Mouse (Mus musculus) lung, embryonic 15.5 days (tissue): Measurements from ENCODE around the gene Stab2. TPM values are rescaled to one million over a fixed set of nuclear protein-coding genes. Genes with fewer than 3 reads are reported as not detected.
A peak's percentile ranks its signal among the peaks of the same experiment; 100 is the strongest.

Experiments used
- ATAC-seq: fragments of 200-750 bp; cut with Nextera tagmentation; 2 replicates; pipeline ENCODE4 v1.8.0; 2017; ENCODE audit warnings: moderate number of reproducible peaks, borderline replicate concordance; ENCODE audit not compliant: low FRiP score, low TSS enrichment; ENCODE audit errors: extremely low read depth
- H3K27ac ChIP-seq: fragments of 300-500 bp; sonication (generic); 2 replicates; pipeline ENCODE4 v1.5.1; 2015; ENCODE audit warnings: moderate library complexity, mild to moderate bottlenecking, inconsistent platforms
- H3K27me3 ChIP-seq: fragments of 300-500 bp; sonication (generic); 2 replicates; pipeline ENCODE4 v1.6.1; 2015; ENCODE audit warnings: inconsistent platforms
- H3K36me3 ChIP-seq: fragments of 300-500 bp; sonication (generic); 2 replicates; pipeline ENCODE4 v1.6.1; 2015; ENCODE audit warnings: inconsistent platforms
- H3K4me1 ChIP-seq: fragments of 300-500 bp; sonication (generic); 2 replicates; pipeline ENCODE4 v1.6.1; 2015; ENCODE audit warnings: inconsistent platforms
- H3K4me2 ChIP-seq: fragments of 300-500 bp; sonication (generic); 2 replicates; pipeline ENCODE4 v1.6.1; 2015; ENCODE audit warnings: inconsistent platforms, mild to moderate bottlenecking, moderate library complexity
- H3K4me3 ChIP-seq: fragments of 300-500 bp; sonication (generic); 2 replicates; pipeline ENCODE4 v1.5.1; 2015; ENCODE audit warnings: mild to moderate bottlenecking, inconsistent platforms
- H3K9ac ChIP-seq: fragments of 300-500 bp; sonication (generic); 2 replicates; pipeline ENCODE4 v1.6.1; 2015; ENCODE audit warnings: inconsistent platforms
- H3K9me3 ChIP-seq: fragments of 300-500 bp; sonication (generic); 2 replicates; pipeline ENCODE4 v1.6.1; 2016; ENCODE audit warnings: inconsistent platforms
- WGBS: fragments of 180-500 bp; shearing (Covaris S2); methylation state at CpG from one replicate; pipeline ENCODE4 v1.1.7; 2015; 5-methylcytosine and 5-hydroxymethylcytosine counted together
- polyA plus RNA-seq: library from polyadenylated mRNA; unstranded; fragments of >200 nt; fragmentation: Nextera tagmentation; extraction: Ambion mirVana; gene quantifications from 2 replicates; pipeline ENCODE4 v1.2.1, GENCODE M21; 2015

Stab2 gene
- polyA plus RNA-seq = 5.0 and 6.2 TPM in 2 replicates

DNA sequence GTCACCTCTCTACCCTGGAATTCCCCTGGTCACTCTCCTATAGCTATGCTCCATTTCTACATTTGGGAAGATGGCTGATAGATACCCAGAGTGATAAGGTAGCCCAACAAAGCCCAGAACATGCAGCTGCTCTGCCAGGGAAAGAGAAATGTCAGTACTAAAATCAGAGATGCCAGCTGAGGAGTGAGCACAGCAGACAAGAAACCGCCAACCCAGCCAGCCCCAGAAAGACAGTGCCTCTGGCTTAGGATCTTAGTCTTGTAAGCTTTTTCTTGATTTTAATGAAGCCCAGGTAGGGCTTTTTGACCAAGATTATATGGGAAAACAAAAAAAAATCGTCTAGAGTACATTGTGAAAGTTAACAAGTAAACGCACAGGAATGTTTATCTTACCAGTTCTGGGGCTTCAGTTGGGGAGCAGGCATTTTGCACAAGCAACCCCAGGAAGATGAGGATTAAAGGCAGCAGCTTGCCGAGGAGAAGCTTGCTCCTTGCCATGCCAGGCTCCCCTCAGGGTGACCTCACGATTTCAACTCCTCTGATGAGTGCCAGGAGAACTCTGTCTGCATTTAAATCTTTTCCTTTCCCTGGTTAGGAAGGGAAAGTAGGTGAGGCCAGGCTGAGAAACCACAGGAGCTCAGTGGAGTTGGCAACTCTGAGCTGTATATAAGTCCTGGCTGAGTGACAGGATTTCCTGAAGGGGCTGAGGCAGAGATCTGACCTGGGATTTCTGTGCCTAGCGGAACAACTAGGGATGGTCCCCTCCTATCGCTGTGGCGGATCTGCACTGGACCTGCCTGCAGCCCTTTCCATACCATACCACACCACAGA is at the start of gene Stab2:
Gene Stab2 (minus strand): TSS at position 641 of the 830 bp plus-strand sequence.
- no peaks in the 10 kb centered on the region for H3K4me1 ChIP-seq
- ATAC-seq = no peak
- no peak within 1 kb of the TSS for H3K9ac ChIP-seq
- no peaks in the 10 kb centered on the region for H3K27me3 ChIP-seq
- 53% methylated on average over 8 of the region's 8 CpGs for WGBS
- no peak within 1 kb of the TSS for H3K27ac ChIP-seq
- 0 out of 2 replicates have a peak within 1 kb of the TSS, but pooled peaks have one; percentile 20 for H3K4me2 ChIP-seq
- H3K9me3 ChIP-seq = no peaks in the 10 kb centered on the region
- H3K36me3 ChIP-seq = no peaks in the 10 kb centered on the region
- H3K4me3 ChIP-seq = no peak within 1 kb of the TSS

DNA sequence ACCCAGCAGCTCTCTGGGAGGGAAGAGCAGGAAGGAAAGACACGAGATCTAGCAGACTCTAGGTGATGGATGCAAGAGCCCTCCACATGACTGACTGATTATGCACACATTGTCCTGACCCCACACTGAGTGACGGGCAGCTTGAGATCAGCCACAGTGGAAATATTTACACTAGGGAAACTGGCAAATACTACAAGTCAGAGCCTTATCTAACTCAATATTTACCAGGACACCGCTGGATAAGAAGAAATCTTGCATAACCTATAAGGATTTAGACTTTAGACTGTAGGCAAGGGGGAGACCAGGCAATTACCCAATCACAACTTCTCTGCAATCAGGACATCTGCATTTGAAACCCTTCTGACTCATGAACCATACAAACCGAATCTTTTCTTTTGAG is 43.9 kb upstream of the Stab2 start:
- no peaks in the 10 kb centered on the region for H3K9me3 ChIP-seq
- 17% methylated on average over 4 of the region's 4 CpGs for WGBS
- H3K4me1 ChIP-seq = no peaks in the 10 kb centered on the region
- H3K36me3 ChIP-seq = no peaks in the 10 kb centered on the region
- H3K9ac ChIP-seq = no peak overlapping the region
- H3K4me2 ChIP-seq = no peak overlapping the region
- H3K27ac ChIP-seq = no peak overlapping the region
- H3K4me3 ChIP-seq = no peak overlapping the region
- no peak for ATAC-seq
- no peaks in the 10 kb centered on the region for H3K27me3 ChIP-seq

DNA sequence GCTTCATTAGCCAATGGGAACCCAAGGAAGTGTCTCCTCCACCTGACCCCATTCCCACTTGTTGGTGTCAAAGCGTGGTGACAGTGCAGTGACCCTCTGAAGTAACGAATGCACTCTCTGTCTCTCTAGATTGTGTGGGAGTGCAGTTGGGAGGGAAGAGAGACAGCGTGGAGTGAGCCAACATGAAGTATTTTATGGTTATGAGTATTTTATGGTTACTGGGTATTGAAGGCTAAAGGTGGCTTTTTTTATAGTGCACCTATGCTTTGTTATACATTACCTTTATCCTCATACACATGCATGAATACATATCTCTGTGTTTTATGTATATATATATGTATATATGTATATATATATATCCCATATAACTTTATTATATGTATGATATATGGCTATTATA is 41.4 kb upstream of the Stab2 start:
- H3K4me2 ChIP-seq = no peak overlapping the region
- no peak overlapping the region for H3K9ac ChIP-seq
- H3K27ac ChIP-seq = no peak overlapping the region
- no peaks in the 10 kb centered on the region for H3K27me3 ChIP-seq
- H3K4me1 ChIP-seq = no peaks in the 10 kb centered on the region
- H3K4me3 ChIP-seq = no peak overlapping the region
- H3K36me3 ChIP-seq = no peaks in the 10 kb centered on the region
- ATAC-seq = no peak
- WGBS = 74% methylated on average over 3 of the region's 3 CpGs
- no peaks in the 10 kb centered on the region for H3K9me3 ChIP-seq

GRCm38 (mm10) chr10:87046931-87047468 is 39.2 kb upstream of the Stab2 start:
- H3K27me3 ChIP-seq = no peaks in the 10 kb centered on the region
- no peak overlapping the region for H3K27ac ChIP-seq
- 83% methylated on average over 10 of the region's 10 CpGs for WGBS
- H3K36me3 ChIP-seq = no peaks in the 10 kb centered on the region
- H3K9ac ChIP-seq = no peak overlapping the region
- H3K4me2 ChIP-seq = no peak overlapping the region
- H3K9me3 ChIP-seq = no peaks in the 10 kb centered on the region
- H3K4me1 ChIP-seq = no peaks in the 10 kb centered on the region
- no peak overlapping the region for H3K4me3 ChIP-seq
- no peak for ATAC-seq

DNA sequence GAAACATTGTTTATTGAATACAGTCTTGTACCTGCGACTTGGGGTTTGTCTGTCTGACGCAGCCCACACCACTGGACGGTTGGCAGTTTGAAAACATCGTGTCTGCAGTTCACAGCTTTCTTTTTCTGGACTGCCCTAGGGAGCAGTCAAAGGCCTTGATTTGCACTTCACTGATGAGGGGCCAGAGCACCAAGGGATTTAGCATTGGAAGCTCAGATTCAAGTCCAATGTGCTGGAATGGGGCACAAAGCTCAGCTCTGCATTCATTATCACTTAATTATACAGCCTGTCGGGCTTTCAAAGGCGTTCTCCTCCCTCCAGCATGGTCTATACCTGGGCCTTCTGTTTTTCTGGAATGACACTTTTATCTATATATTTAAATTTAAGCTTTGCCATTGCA is 38.6 kb upstream of the Stab2 start:
- H3K27me3 ChIP-seq = no peaks in the 10 kb centered on the region
- H3K36me3 ChIP-seq = no peaks in the 10 kb centered on the region
- H3K4me3 ChIP-seq = no peak overlapping the region
- WGBS = 35% methylated on average over 6 of the region's 6 CpGs
- no peaks in the 10 kb centered on the region for H3K4me1 ChIP-seq
- no peak for ATAC-seq
- no peak overlapping the region for H3K9ac ChIP-seq
- H3K9me3 ChIP-seq = no peaks in the 10 kb centered on the region
- no peak overlapping the region for H3K27ac ChIP-seq
- H3K4me2 ChIP-seq = no peak overlapping the region

- 38% methylated on average over 3 of the region's 3 CpGs for WGBS
- Histone ChIP-seq H3K36me3 (no peaks in the 10 kb centered on the region), H3K4me2 (no peak overlapping the region), H3K9me3 (no peaks in the 10 kb centered on the region), H3K27me3 (no peaks in the 10 kb centered on the region), H3K4me1 (no peaks in the 10 kb centered on the region), H3K9ac (no peak overlapping the region), H3K27ac (no peak overlapping the region), H3K4me3 (no peak overlapping the region)
- no peak; the same call in 1 of the 2 replicates for ATAC-seq
Measured at GRCm38 (mm10) chr10:87045273-87045672, 37.4 kb upstream of the Stab2 start.

- no peak overlapping the region for H3K4me2 ChIP-seq
- H3K27ac ChIP-seq = no peak overlapping the region
- no peaks in the 10 kb centered on the region for H3K9me3 ChIP-seq
- no peaks in the 10 kb centered on the region for H3K36me3 ChIP-seq
- WGBS = 75% methylated on average over 7 of the region's 7 CpGs
- ATAC-seq = no peak
- no peaks in the 10 kb centered on the region for H3K4me1 ChIP-seq
- H3K27me3 ChIP-seq = no peaks in the 10 kb centered on the region
- H3K9ac ChIP-seq = no peak overlapping the region
- H3K4me3 ChIP-seq = no peak overlapping the region
Measured at GRCm38 (mm10) chr10:87041265-87041664, 33.4 kb upstream of the Stab2 start.

DNA sequence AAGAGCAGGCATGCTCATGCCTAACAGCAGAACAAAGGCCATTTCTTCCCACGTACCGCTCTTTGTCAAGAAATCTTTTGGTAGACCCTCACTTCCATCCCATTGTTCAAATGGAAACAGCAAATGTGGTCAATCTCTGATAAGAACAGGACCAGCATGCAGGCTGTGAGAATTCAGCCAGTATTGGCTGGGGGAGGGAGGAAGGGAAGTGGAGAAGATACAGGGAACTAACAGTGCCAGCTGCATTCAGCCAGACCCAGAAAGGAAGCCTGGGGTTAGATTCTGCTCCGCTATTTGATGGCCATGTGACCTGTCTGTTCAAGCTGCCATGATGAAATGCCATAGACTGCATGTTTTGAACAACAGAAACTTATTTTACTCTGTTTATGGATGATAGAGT is 32.0 kb upstream of the Stab2 start:
- no peak overlapping the region for H3K27ac ChIP-seq

DNA sequence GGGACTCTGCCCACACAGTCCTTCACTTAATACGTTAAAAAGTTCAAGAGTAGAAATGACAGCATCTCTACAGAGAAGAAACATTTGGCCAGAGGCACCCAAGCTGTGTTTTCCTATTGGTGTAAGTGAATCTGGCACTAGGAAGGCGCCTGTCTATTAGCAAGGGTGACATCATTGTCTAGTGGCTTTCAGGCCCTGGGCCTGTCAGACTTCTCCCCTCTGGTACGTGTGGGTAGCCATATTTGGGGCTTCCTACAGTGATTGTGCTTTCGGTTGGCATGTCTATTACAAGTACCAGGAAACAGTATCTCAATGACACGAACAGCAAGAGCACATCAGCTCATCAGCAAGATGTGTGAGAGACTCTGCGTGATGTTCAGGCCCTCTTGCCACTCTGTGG is 31.5 kb upstream of the Stab2 start:
- Histone ChIP-seq H3K4me1 (no peaks in the 10 kb centered on the region), H3K36me3 (no peaks in the 10 kb centered on the region), H3K4me2 (no peak overlapping the region), H3K4me3 (no peak overlapping the region), H3K9ac (no peak overlapping the region), H3K27ac (no peak overlapping the region), H3K9me3 (no peaks in the 10 kb centered on the region), H3K27me3 (no peaks in the 10 kb centered on the region)
- 79% methylated on average over 6 of the region's 6 CpGs for WGBS
- ATAC-seq = no peak

More for the DNA sequence above, 32.0 kb upstream of the Stab2 start:
- ATAC-seq = no peak
- H3K9ac ChIP-seq = no peak overlapping the region
- 84% methylated on average over 3 of the region's 3 CpGs for WGBS
- no peaks in the 10 kb centered on the region for H3K4me1 ChIP-seq
- no peak overlapping the region for H3K4me3 ChIP-seq
- H3K27me3 ChIP-seq = no peaks in the 10 kb centered on the region
- no peak overlapping the region for H3K4me2 ChIP-seq
- no peaks in the 10 kb centered on the region for H3K36me3 ChIP-seq
- H3K9me3 ChIP-seq = no peaks in the 10 kb centered on the region

- ATAC-seq = no peak
- WGBS = 36% methylated on average over 5 of the region's 5 CpGs
- no peaks in the 10 kb centered on the region for H3K9me3 ChIP-seq
- no peaks in the 10 kb centered on the region for H3K4me1 ChIP-seq
- H3K27ac ChIP-seq = no peak overlapping the region
- H3K9ac ChIP-seq = no peak overlapping the region
- no peaks in the 10 kb centered on the region for H3K27me3 ChIP-seq
- H3K36me3 ChIP-seq = no peaks in the 10 kb centered on the region
- no peak overlapping the region for H3K4me2 ChIP-seq
- no peak overlapping the region for H3K4me3 ChIP-seq
Measured at GRCm38 (mm10) chr10:87037062-87037461, 29.2 kb upstream of the Stab2 start.

DNA sequence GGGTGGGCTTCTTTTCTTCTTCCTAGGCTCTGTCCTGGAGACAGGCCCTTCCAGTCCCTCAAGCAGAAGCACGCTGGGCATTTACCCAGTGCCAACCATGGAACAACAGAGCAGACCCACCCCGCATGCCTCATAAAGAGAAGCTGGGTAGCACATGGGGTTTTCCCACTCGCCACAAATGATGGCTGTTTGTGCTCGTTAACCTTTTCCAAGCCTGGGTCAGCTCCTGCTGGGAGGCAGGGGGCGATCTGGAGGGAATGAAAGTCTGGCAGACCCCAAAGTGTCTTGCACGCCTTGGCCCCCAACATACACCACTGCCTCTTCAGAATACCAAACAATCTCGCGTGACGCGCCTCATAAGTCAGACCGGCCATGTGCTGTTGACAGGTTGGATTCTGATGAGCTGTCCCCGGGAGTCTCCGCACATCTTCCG is 28.5 kb upstream of the Stab2 start:
- Histone ChIP-seq H3K27me3 (no peaks in the 10 kb centered on the region), H3K36me3 (no peaks in the 10 kb centered on the region), H3K4me2 (no peak overlapping the region), H3K4me3 (no peak overlapping the region), H3K27ac (no peak overlapping the region), H3K9ac (no peak overlapping the region), H3K4me1 (no peaks in the 10 kb centered on the region), H3K9me3 (no peaks in the 10 kb centered on the region)
- 49% methylated on average over 14 of the region's 14 CpGs for WGBS
- no peak for ATAC-seq

DNA sequence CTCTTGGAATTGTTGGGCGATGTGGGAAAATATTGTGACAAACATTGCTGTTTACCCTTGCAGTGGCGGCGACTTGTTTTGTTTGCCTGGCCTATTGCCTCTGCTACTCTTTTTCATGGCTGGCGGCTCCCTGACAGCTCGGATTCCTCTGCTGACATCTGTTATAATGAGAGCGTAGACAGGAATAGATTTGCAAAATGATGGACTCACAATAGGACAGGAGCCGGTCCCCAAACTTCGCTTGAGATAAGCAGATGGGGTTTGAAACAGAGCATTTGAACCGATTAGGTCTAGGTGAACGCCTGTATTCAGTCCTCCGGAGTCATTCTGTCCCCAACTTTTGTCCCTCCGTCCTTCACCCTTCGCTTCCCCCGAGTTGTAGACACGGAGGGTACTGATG is 28.0 kb upstream of the Stab2 start:
- Histone ChIP-seq H3K36me3 (no peaks in the 10 kb centered on the region), H3K4me1 (no peaks in the 10 kb centered on the region), H3K27me3 (no peaks in the 10 kb centered on the region), H3K4me2 (no peak overlapping the region), H3K4me3 (no peak overlapping the region), H3K9me3 (no peaks in the 10 kb centered on the region), H3K27ac (no peak overlapping the region), H3K9ac (no peak overlapping the region)
- 72% methylated on average over 15 of the region's 15 CpGs for WGBS
- no peak for ATAC-seq
